Mouse (Mus musculus) v-Abl transformed pro-B cells (cell line): ENCODE measurements at regions not wholly inside any gene's neighbourhood (a gene's known extent, or its start where the extent isn't known, plus 50 kb on each side); places are given as distances from the start of the nearest gene placed in this dataset.

ENCODE experiments used
- in situ Hi-C, 2 experiments: fragments of 400-800 bp; cut with MboI; formaldehyde crosslinking; loops; one replicate each; pipeline ENCODE4 v1.15.1; 2025; ENCODE audit not compliant: unreplicated experiment in 2 of 2

GRCm38 (mm10) chr6:94778797-94779196 is 78.8 kb upstream of the Lrig1 start:
- in situ Hi-C loops = no loop called here

DNA sequence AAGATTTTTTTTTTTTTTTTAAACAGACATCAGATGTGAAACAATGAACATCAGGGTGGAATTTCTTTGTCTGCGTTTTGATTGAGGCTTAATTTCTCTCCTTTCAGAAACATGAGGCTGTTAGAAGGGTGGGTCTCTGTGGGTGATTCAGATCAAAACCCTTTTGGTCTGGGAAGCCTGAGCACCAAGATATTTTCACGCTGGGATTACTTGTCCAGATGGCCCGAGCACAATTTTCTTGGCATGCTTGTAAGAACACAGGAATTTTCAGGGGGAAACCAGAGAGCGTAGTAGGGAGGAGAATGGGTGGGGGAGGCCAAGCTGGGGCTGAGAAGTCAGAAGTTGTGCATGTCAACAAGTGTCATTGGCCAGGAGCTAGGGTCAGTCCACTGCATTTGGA is 76.6 kb upstream of the Lrig1 start:
- in situ Hi-C loops = no loop called here

GRCm38 (mm10) chr6:94774871-94775270 is 74.9 kb upstream of the Lrig1 start:
- in situ Hi-C loops = no loop called here

DNA sequence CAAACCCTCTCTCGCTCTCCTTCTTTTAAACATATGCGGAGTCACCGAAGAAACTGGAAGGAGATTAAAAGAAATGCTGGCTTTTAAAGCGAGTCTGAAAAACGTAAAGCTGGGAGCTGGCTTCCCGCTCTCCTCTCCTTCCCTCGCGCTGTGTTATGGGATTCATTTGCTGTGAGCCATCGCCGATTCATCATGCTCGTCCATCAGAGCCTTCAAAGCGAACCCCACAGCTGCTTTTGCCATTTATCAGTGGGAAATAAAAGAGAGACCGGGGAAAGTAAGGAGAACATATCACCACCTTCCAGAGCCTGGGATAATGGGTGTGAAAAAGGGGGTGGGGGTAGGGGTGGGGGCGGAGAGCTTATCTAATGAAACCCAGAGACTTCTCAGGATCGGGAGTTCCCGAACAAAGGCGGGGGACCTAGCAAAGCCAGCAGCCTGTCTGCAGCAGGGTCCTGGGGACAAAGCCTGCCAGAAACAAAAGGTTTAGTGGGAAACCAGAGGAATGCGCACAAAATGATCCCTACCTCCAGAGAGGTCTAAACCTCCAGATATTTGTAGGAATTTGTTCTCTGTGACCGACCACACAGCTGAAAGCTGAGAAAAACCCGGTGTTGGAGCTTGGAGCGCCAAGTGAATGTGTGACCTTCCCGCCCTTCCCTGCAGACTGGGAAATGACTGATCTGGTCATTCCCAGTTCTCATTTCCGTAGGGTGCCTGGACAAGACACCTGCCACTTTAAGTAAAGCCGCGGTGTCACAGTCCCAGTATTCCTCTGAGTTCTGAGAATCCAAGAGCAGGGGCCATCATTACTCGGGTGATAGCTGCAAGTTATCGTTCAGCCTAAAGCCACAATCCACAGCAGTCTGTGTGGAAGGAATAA is 73.9 kb upstream of the Lrig1 start:
- in situ Hi-C loops = no loop called here

DNA sequence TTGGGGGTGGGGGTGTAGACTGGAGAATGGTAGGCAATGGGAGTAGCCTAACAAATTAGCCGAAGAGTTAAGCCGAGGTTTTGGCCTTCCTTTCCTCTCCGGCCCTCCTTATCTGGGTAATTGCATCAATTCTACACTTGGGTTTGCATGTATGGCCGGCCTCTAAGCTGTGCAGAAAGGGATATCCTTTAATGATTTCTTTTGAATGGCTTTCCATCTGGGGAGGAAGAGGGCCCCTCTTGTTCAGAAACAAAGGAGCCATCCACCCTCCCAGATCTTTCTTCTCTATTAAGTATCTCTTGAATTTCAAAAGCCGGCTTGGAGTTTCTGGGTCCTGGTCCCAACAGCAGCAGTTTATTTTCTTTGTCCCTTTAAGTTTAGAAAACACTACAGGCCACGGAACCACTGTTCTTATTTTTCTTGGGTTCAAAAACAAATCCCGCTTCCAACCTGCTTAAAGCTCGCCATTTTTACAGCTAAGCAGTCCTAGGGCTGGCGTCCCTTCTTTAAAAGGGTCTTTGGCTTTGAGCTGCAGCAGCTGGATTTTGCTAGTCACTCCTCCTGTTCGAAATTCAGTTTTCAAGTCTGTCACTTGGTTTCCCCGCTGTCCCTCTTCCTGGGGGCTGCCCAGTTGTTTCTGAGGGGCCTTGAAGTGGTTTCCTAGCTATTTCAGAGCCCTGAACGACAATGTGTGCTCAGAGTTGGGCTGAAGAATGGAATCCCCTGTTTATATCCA is 73.1 kb upstream of the Lrig1 start:
- in situ Hi-C loops = no loop called here

DNA sequence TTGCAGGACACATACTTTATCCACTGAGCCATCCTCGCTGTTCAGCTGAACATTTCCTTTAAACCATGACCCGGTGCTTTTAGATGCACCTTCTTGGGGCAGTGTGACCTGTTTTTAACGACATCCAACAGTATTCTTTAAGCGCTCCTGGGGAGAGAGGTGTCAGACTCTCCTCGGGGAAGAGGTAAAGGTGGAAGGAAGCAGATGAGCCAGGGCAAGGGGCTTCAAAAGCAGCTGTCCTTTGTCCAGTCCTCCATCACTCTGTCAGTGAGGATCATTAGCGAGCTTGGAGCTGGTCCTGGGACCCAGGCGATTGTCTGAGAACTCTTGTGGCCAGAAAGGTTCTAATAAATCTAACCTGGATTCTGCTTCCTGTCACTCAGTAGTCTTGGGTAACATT is 72.4 kb upstream of the Lrig1 start:
- in situ Hi-C loops = no loop called here

- in situ Hi-C loops = loop anchor here in 1 of 2 experiments (10.0 kb wide), 1 partner anchor 143 kb away; no protein-coding TSS in a partner anchor
These were observed 68.3 kb upstream of the Lrig1 start for GRCm38 (mm10) chr6:94768230-94768629.

DNA sequence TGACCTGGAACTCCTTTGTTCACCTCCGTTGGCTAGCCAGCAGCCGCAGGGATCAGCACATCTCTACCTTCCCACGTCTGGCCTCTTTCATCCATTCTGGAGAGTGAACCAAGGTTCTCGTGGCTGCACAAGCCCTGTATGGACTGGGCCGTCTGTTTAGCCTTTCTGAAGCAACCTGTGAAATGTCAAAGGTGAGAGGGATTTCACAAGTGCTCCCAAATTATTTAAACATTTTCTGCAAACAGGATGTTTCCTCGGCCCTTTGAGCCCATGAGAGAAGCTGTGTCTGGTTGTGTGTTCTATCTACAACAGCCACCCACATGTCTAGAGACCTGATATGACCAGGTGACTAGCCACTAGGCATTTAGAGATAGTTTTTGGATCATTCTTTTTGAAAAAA is 65.8 kb upstream of the Lrig1 start:
- in situ Hi-C loops = loop anchor here in 1 of 2 experiments (10.0 kb wide), 1 partner anchor 141 kb away; no protein-coding TSS in a partner anchor

GRCm38 (mm10) chr6:94761341-94761740 is 61.4 kb upstream of the Lrig1 start:
- in situ Hi-C loops = loop anchor here in 1 of 2 experiments (10.0 kb wide), 1 partner anchor 137 kb away; no protein-coding TSS in a partner anchor

DNA sequence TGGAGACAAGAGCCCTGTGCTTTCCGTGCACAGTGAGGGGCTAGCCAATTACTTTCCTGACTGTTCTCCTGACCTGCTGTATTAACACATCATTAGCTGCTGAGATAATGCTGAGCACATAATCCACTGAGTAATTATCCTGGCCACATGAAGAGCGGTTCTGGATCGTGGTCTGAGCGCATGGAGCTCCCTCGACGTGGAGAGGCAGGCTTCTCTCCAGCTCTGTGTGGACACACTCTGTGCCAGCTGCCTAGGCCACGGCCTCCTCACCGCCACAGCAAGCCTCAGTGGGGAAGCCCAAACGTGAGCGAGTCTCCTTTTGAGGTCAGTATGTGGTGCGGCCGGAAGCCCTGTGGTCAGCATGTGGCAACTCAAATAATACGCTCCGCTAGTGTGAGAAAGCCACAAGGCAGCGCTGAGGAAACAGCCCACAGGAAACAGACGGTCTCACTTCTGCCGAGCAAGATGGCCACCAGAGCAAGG is 60.7 kb upstream of the Lrig1 start:
- in situ Hi-C loops = loop anchor here in 1 of 2 experiments (10.0 kb wide), 1 partner anchor 136 kb away; no protein-coding TSS in a partner anchor

- in situ Hi-C loops = loop anchor here in 1 of 2 experiments (10.0 kb wide), 1 partner anchor 135 kb away; no protein-coding TSS in a partner anchor
These were observed 59.7 kb upstream of the Lrig1 start for GRCm38 (mm10) chr6:94759649-94760048.

DNA sequence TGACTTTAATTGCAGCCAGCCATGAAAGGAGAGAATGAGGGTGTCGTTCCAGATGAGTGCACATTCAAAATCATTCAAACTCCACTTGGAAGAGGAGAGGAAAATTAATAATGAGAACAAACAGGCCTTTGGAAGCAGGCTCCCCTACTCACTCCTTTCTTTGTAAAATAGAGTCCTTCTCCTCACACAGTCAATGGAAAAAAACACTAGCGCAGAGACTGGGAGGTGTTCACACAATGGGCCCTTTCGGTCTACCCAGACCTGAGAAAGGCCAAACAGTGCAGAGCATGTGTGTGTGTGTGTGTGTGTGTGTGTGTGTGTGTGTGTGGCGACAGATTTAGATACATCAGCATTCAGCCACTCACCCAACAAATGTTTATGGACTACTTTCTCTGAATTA is 56.0 kb upstream of the Lrig1 start:
- in situ Hi-C loops = no loop called here

- in situ Hi-C loops = no loop called here
These were observed 55.4 kb upstream of the Lrig1 start for GRCm38 (mm10) chr6:94755297-94755831.

- in situ Hi-C loops = no loop called here
These were observed 54.6 kb upstream of the Lrig1 start for GRCm38 (mm10) chr6:94754522-94754921.

GRCm38 (mm10) chr6:94751101-94751440 is 51.1 kb upstream of the Lrig1 start:
- in situ Hi-C loops = no loop called here

- in situ Hi-C loops = no loop called here
These were observed 50.5 kb upstream of the Lrig1 start for GRCm38 (mm10) chr6:94750228-94751100.
